Mouse (Mus musculus) spleen, adult 2 months (tissue): ENCODE data around the gene Tmem156. TPM values are rescaled to one million over a fixed set of nuclear protein-coding genes. Genes with fewer than 3 reads are reported as not detected.
"Not testable (repeated sequence)": the region's sequence is repeated elsewhere in the genome, so short reads cannot be mapped to it uniquely, and the experiment has no call there.

ENCODE experiments used
- DNase-seq, 2 experiments: peaks; one replicate each; pipeline versions ENCODE4 v3.0.0 to v3.0.0-alpha.2; 2012 to 2021; ENCODE audit warnings: low spot score in 2 of 2, low read depth in 1 of 2
- H3K27ac ChIP-seq: fragments of 200-500 bp; 2 replicates; pipeline ENCODE4 v1.5.1; 2012; ENCODE audit warnings: low read length, inconsistent platforms; ENCODE audit not compliant: insufficient read depth
- H3K27me3 ChIP-seq: fragments of 200-500 bp; 2 replicates; pipeline ENCODE4 v1.6.1; 2012; ENCODE audit warnings: mild to moderate bottlenecking, moderate library complexity, low read length, inconsistent platforms; ENCODE audit not compliant: control insufficient read depth, insufficient read depth
- H3K36me3 ChIP-seq: fragments of 200-500 bp; 2 replicates; pipeline ENCODE4 v1.6.1; 2012; ENCODE audit warnings: mild to moderate bottlenecking, low read length, inconsistent platforms; ENCODE audit not compliant: control insufficient read depth, insufficient read depth
- H3K4me1 ChIP-seq: fragments of 200-500 bp; 2 replicates; pipeline ENCODE4 v1.6.1; 2011; ENCODE audit warnings: inconsistent platforms; ENCODE audit not compliant: control insufficient read depth, insufficient read depth, insufficient read length
- H3K4me3 ChIP-seq: fragments of 200-500 bp; 2 replicates; pipeline ENCODE4 v1.5.1; 2011; ENCODE audit warnings: mild to moderate bottlenecking, inconsistent platforms; ENCODE audit not compliant: insufficient read depth, insufficient read length; ENCODE audit errors: extremely low read depth
- CTCF ChIP-seq: fragments of 200-500 bp; IDR thresholded peaks from 2 replicates; pipeline ENCODE4 v1.5.1; 2011; ENCODE audit warnings: mild to moderate bottlenecking, inconsistent platforms; ENCODE audit not compliant: insufficient read depth, insufficient read length, insufficient replicate concordance; ENCODE audit errors: extremely low read depth
- POLR2A ChIP-seq: fragments of 200-500 bp; IDR thresholded peaks from 2 replicates; pipeline ENCODE4 v1.6.1; 2011; ENCODE audit warnings: low read depth, low read length, inconsistent platforms
- WGBS: fragments of 180-500 bp; shearing (Covaris S2); methylation state at CpG from one replicate; pipeline ENCODE4 v1.1.7; 2018; 5-methylcytosine and 5-hydroxymethylcytosine counted together
- polyA plus RNA-seq: library from polyadenylated mRNA; depleted of rRNA; stranded (reverse); fragments of >200 nt; gene quantifications from 2 replicates; pipeline ENCODE4 v1.2.3, GENCODE M21; 2012

The Tmem156 gene
- polyA plus RNA-seq, 1 experiment = 2.9 TPM

- DNase-seq = no peak
- Histone ChIP-seq H3K4me1 (no peaks in the 10 kb centered on the region), H3K27ac (no peak overlapping the region), H3K4me3 (no peak overlapping the region), H3K36me3 (no peaks in the 10 kb centered on the region), H3K27me3 (no peaks in the 10 kb centered on the region)
- TF ChIP-seq CTCF = no peak
- TF ChIP-seq POLR2A = no peak
- WGBS = 94% methylated on average over 1 of the region's 1 CpGs
These were observed 34.2 kb upstream of the Tmem156 start for GRCm38 (mm10) chr5:65126137-65126536.

GRCm38 (mm10) chr5:65122616-65123015, 30.7 kb upstream of the Tmem156 start:
- WGBS = 91% methylated on average over 3 of the region's 3 CpGs
- no peak for DNase-seq
- TF ChIP-seq POLR2A (no peak), CTCF (no peak)
- no peak overlapping the region for H3K4me3 ChIP-seq
- peaks cover 11% of the 10 kb centered on the region; the same call in 1 of the 2 replicates for H3K4me1 ChIP-seq
- no peaks in the 10 kb centered on the region for H3K27me3 ChIP-seq
- no peak overlapping the region for H3K27ac ChIP-seq
- H3K36me3 ChIP-seq = no peaks in the 10 kb centered on the region

GRCm38 (mm10) chr5:65119918-65120317, 28.0 kb upstream of the Tmem156 start:
- Histone ChIP-seq H3K4me1 (peaks cover 11% of the 10 kb centered on the region; the same call in 1 of the 2 replicates), H3K36me3 (no peaks in the 10 kb centered on the region), H3K27me3 (no peaks in the 10 kb centered on the region), H3K4me3 (no peak overlapping the region), H3K27ac (no peak overlapping the region)
- no peak for DNase-seq
- TF ChIP-seq POLR2A (no peak), CTCF (no peak)
- 18% methylated on average over 3 of the region's 3 CpGs for WGBS

GRCm38 (mm10) chr5:65119495-65119894, 27.6 kb upstream of the Tmem156 start:
- H3K4me3 ChIP-seq = no peak overlapping the region
- TF ChIP-seq POLR2A = no peak
- no peak for TF ChIP-seq CTCF
- peaks cover 11% of the 10 kb centered on the region; the same call in 1 of the 2 replicates for H3K4me1 ChIP-seq
- WGBS = 32% methylated on average over 1 of the region's 1 CpGs
- H3K27me3 ChIP-seq = no peaks in the 10 kb centered on the region
- H3K36me3 ChIP-seq = no peaks in the 10 kb centered on the region
- no peak overlapping the region for H3K27ac ChIP-seq
- DNase-seq = no peak

- 49% methylated on average over 2 of the region's 2 CpGs for WGBS
- no peak overlapping the region for H3K27ac ChIP-seq
- no peaks in the 10 kb centered on the region for H3K36me3 ChIP-seq
- H3K4me3 ChIP-seq = no peak overlapping the region
- H3K4me1 ChIP-seq = peaks cover 11% of the 10 kb centered on the region; the same call in 1 of the 2 replicates
- TF ChIP-seq POLR2A = no peak
- no peak for TF ChIP-seq CTCF
- no peaks in the 10 kb centered on the region for H3K27me3 ChIP-seq
- DNase-seq = no peak
These were observed 24.9 kb upstream of the Tmem156 start for GRCm38 (mm10) chr5:65116789-65117188.

GRCm38 (mm10) chr5:65113323-65113722, 21.4 kb upstream of the Tmem156 start:
- H3K36me3 ChIP-seq = no peaks in the 10 kb centered on the region
- WGBS = 77% methylated on average over 6 of the region's 6 CpGs
- H3K27ac ChIP-seq = peak overlapping the region; percentile 49
- H3K27me3 ChIP-seq = no peaks in the 10 kb centered on the region
- H3K4me1 ChIP-seq = no peaks in the 10 kb centered on the region; the same call in 1 of the 2 replicates
- no peak overlapping the region for H3K4me3 ChIP-seq
- TF ChIP-seq CTCF (no peak), POLR2A (no peak)
- peak in 1 of 2 experiments; percentile 31 for DNase-seq

GRCm38 (mm10) chr5:65112225-65112624, 20.3 kb upstream of the Tmem156 start:
- WGBS = 63% methylated on average over 3 of the region's 3 CpGs

More at GRCm38 (mm10) chr5:65112225-65112624, 20.3 kb upstream of the Tmem156 start:
- not testable (repeated sequence) for H3K36me3 ChIP-seq, H3K4me1 ChIP-seq, H3K27me3 ChIP-seq, DNase-seq, H3K27ac ChIP-seq, H3K4me3 ChIP-seq
